Mouse (Mus musculus) CH12F3 (cell line): ENCODE results near the gene Pou4f2.

Experiments
- in situ Hi-C: fragments of 300-500 bp; cut with MboI; formaldehyde crosslinking; loops from 2 replicates; pipeline ENCODE4 v1.14.3; 2020; ENCODE audit warnings: low sequenced_read_pairs

Pou4f2 gene

GRCm38 (mm10) chr8:78436071-78436651, at the start of gene Pou4f2:
Pou4f2 (minus strand) TSS chr8:78436645.
- in situ Hi-C loops, result no loop called here

DNA sequence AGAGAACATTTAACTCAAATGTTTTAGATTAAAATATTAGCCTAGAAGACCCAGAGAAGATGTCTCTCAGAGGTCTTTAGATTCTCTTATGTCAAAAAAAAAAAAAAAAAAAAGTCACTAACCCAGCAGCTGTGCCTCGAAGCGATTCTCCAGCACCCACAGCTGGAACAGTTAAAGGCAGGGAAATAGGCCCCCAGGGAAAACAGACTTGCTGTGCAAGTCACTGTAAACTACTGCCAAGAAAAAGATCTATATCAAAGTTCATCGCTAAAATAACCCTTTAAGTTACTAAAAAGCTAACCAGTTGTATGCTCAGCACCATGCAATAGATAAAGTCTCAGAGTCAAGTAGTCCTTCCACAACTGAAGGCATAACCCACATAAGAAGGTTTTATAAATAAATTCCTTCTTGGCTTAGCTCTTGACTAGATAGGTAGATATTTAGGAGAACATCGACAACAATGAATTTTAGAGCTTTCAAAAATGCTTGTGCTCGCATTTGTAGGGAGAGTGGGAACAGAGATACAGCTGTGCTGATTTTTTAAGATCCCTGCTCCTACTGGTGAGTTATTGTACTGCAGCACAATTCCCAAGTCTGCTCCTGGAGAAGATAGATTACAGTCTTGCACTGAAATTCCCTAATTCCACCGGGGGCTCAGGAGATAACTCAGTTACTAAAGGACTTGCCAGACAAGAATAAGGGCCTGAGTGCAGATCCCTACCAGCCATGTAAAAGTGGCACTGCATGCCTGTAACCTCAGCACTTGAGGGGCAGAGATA, 40.8 kb upstream of the Pou4f2 start:
- in situ Hi-C loops, result no loop called here

- in situ Hi-C loops, result no loop called here
These were observed 31.4 kb upstream of the Pou4f2 start for GRCm38 (mm10) chr8:78467889-78468288.

DNA sequence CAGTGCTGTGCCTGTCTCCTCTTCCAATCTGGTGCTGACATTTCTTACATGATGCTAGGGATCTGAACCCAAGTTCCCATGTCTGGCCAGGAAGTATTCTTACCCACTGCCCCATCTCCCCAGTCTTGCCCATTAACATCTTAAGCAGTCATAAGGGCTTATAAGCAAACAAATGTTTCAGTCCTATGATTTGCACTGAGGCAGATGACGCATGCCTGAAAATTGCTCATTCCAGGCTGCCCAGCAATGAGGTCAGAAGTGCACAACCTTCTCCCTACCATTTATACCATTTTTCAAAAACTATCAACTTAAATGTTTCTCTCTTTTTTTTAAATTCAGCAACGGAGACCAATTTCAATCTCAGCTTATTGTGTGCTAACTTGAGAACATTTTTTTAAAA, 27.5 kb upstream of the Pou4f2 start:
- in situ Hi-C loops, result no loop called here

DNA sequence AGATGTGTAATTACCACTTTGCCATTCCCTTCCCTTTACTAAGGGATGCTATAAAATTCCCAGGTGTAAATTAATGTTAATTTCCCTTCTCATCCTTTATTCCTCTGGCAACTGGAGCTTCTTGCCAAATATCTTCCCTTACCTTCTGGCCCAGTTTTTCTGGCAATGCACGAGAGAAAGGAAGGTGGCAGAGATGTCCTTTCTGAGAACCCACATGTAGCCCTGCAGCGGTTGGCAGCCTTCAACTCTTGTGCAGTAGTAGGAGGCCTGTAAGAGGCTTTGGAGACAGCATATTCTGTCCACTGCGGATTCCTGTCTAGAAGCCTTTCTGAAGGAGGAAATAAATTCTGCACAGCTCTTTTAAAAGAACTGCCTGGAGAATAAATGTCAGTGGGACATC, 20.0 kb upstream of the Pou4f2 start:
- in situ Hi-C loops, result no loop called here

DNA sequence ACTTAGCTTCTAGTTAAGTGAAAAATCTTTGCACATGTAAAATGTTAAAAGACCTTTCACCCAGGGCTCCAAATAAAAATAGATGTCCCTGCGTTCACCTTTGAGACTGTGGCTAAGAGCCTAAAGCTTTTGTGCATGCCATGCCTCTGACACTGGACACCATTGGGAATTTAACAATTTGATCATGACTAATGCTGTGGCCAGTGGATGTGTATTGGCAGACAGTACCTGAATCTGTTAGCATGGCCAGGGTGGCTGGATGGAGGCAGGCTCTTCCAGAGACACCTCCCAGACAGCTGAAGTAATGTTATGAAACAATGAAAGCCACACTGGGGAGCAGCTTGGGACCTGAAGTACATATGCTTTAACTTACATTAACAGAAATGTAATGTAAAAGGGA, 6.3 kb upstream of the Pou4f2 start:
- in situ Hi-C loops, result no loop called here

DNA sequence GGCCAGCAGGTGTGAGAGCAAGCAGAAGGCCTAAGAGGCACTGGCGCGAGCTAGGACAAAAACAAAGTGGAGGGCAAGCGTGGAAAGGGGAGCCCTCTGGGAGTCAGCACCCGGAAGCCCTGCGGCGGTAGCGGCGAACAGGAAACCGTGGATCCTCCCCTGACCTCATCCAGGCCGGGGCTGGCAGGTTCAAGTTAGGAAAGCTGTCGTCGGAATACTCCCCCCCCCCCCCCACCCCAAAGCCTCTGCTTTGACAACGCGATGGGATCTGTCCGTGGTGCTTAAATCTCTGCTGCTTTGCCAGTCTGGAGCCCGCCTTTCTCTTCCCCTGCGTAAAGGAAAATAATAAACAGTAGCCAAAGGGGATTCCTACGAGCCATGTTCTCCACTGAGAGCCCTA, 1.7 kb upstream of the Pou4f2 start:
- in situ Hi-C loops, result no loop called here

DNA sequence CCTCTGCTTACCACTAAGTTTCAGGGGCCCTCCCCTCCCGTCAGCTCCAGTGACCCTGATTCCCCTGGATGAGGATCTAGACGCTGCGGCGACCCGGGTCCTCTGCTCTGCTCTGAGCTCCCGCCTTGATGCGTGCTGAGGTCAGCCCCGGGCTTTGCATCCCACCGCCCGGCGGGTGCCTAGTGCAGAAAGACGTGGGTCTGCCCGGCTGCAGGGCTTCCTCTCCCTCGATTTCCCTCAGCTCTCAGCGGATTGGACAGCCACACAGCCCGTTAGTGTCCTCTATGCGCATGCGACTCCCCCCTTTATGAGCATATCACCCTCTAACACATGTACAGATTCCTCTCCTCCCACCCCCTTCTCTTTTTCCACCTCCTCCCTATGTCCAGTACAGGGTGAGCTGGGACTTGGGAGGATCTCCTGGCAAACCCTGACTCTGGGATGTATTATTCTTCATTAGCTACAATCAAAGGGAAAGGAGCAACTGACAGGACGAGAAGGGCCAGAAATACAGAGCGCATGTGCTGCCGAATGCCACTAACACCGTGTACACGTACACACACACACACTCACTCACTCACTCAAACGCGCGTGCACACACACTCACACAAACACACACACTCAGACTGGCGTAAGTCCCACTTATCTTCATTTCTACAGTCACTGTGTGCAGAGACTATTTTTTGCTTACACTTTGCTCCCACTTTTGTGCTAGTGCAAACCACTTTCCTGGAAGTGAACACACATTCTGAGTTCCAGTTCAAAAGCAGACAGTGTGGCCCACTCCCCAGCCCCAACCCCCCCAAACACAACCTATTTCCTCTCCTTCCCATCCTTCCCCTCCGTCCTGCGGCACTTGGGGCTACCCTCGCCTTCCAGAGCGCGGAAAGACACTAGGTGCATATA, 948 bp upstream of the Pou4f2 start:
- in situ Hi-C loops, result no loop called here

DNA sequence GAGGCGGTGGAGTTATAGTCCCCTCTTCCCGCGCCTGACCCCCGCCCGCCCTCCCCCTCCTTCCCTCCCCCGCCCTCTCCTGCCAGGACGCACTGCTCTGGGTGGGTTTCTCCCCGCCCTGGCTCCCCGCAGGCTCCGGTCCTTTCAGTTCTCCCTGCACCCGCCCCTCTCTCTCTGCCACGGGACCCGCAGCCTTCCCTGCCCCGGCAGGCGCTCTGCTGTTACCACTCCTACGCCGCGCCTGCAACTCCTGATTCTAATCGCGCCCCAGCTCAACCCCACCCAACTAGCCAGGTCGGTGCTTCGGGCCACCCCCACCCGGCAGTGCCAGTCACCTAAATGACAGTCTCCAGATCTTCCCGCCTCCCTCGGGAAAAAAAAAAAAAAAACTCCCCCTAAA, 216 bp upstream of the Pou4f2 start:
- in situ Hi-C loops, result no loop called here

DNA sequence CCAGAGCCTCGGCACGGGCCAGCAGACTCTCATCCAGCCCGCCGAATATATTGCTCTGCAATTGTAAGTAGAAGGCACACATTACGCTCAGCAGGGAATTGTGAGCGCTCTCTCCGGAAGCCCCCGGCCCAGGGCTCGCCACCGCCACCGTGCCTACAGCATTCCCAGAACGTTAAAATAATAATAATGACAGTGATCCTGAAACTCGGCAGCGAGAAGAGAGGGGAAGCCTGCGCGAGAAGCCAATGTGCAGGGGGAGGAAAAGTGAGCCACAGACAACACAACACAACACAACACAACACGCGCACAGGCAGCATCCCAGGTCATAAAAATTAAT, 853 bp downstream of the Pou4f2 start:
- in situ Hi-C loops, result no loop called here

GRCm38 (mm10) chr8:78434823-78435623, 1.4 kb downstream of the Pou4f2 start:
- in situ Hi-C loops, result no loop called here

DNA sequence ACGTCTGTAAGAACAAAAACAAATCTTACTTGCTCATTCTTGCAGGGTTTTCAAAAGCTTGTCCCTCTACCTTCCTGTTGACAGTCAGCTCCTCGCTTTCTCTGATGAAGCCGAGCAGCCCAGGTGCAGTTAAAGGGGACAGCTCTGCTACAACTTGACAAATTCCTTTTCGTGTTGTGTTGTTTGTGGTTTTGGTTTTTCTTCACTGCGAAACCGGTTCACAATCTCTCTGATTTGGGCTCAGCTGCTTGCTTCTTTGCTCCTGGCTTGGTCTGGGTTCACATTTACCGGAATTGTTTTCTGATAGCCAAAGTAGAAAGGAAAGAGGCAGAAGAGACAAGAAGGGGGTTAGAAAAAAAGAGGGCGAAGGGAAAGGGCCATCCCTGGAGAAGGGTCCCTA, 2.1 kb downstream of the Pou4f2 start:
- in situ Hi-C loops, result no loop called here

- in situ Hi-C loops, result no loop called here
These were observed 3.1 kb downstream of the Pou4f2 start for GRCm38 (mm10) chr8:78433318-78433717.

DNA sequence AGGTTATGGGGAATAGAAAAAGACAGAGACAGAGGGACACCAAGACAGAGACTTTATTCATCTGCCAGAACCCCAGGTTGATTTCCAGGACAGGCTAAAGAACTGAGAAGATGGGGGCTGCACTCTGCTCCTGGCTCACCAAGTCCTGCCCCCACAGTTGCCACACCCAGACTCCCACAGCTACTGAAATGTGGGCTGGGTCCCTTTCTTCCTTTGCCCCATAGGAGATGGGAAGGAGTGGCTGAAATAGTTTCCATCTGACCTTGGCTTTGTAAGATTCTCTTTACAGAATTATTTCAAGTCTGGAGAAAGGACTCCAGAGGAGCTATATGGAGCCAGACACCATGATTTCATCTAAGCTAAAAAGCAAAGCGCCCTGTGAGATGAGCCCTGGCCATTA, 4.0 kb downstream of the Pou4f2 start:
- in situ Hi-C loops, result no loop called here

- in situ Hi-C loops, result no loop called here
These were observed 5.1 kb downstream of the Pou4f2 start for GRCm38 (mm10) chr8:78431356-78431755.

GRCm38 (mm10) chr8:78428148-78428547, 8.3 kb downstream of the Pou4f2 start:
- in situ Hi-C loops, result no loop called here

GRCm38 (mm10) chr8:78427769-78428130, 8.7 kb downstream of the Pou4f2 start:
- in situ Hi-C loops, result no loop called here

GRCm38 (mm10) chr8:78426875-78427768, 9.3 kb downstream of the Pou4f2 start:
- in situ Hi-C loops, result no loop called here

GRCm38 (mm10) chr8:78426455-78426854, 10.0 kb downstream of the Pou4f2 start:
- in situ Hi-C loops, result no loop called here

DNA sequence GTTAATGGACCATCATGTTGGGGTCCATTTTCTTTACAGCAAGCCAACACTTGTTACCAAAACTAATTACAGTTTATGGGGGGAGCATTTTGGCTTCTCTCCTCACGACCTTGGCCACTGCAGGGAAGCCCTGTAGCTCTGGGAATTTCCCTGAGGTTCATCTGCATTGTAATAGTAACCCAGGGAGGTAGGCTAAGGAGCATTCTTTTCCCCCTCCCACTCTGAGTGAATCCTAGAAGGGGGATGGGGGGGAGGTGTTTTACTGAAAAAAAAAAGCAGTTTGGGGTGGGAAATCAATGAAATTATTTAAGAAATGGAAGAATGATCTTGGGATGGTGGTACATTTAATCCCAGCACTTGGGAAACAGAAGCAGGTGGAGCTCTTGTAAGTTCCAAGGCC, 12.5 kb downstream of the Pou4f2 start:
- in situ Hi-C loops, result no loop called here
